Mouse (Mus musculus) forelimb bud, embryonic 11.5 days (tissue): ENCODE measurements around the gene D10Jhu81e.

Experiments used
- DNase-seq: peaks from one replicate; pipeline ENCODE4 v3.0.0-alpha.2; 2012; ENCODE audit warnings: low read depth, low spot score

D10Jhu81e gene

GRCm38 (mm10) chr10:78163923-78164322 is 5.7 kb downstream of the D10Jhu81e start:
- peak; percentile 67 for DNase-seq

- no peak for DNase-seq
Observed at GRCm38 (mm10) chr10:78163241-78163640, 6.3 kb downstream of the D10Jhu81e start.

GRCm38 (mm10) chr10:78162646-78163045 is 6.9 kb downstream of the D10Jhu81e start:
- DNase-seq, result no peak

GRCm38 (mm10) chr10:78161096-78161495 is 8.5 kb downstream of the D10Jhu81e start:
- DNase-seq, result no peak

- no peak for DNase-seq
Observed at GRCm38 (mm10) chr10:78160369-78161095, 9.1 kb downstream of the D10Jhu81e start.

- peak; percentile 86 for DNase-seq
Observed at GRCm38 (mm10) chr10:78159906-78160305, 9.7 kb downstream of the D10Jhu81e start.

- peak; percentile 48 for DNase-seq
Observed at GRCm38 (mm10) chr10:78159252-78159878, 10.2 kb downstream of the D10Jhu81e start.

- DNase-seq, result no peak
Observed at GRCm38 (mm10) chr10:78158041-78158440, 11.5 kb downstream of the D10Jhu81e start.

GRCm38 (mm10) chr10:78156926-78157325 is 12.7 kb downstream of the D10Jhu81e start:
- no peak for DNase-seq

- no peak for DNase-seq
Observed at GRCm38 (mm10) chr10:78148834-78149766, 20.5 kb downstream of the D10Jhu81e start.

GRCm38 (mm10) chr10:78147908-78148441 is 21.6 kb downstream of the D10Jhu81e start:
- DNase-seq, result no peak

- no peak for DNase-seq
Observed at GRCm38 (mm10) chr10:78143727-78144505, 25.7 kb downstream of the D10Jhu81e start.

- DNase-seq, result no peak
Observed at GRCm38 (mm10) chr10:78140843-78141242, 28.7 kb downstream of the D10Jhu81e start.

- no peak for DNase-seq
Observed at GRCm38 (mm10) chr10:78140251-78140600, 29.4 kb downstream of the D10Jhu81e start.

GRCm38 (mm10) chr10:78139572-78140250 is 29.9 kb downstream of the D10Jhu81e start:
- no peak for DNase-seq

GRCm38 (mm10) chr10:78138812-78139523 is 30.6 kb downstream of the D10Jhu81e start:
- no peak for DNase-seq

- no peak for DNase-seq
Observed at GRCm38 (mm10) chr10:78137191-78137590, 32.4 kb downstream of the D10Jhu81e start.

- DNase-seq, result no peak
Observed at GRCm38 (mm10) chr10:78135947-78136346, 33.6 kb downstream of the D10Jhu81e start.

GRCm38 (mm10) chr10:78134975-78135798 is 34.4 kb downstream of the D10Jhu81e start:
- DNase-seq, result peak; percentile 26
